Mouse (Mus musculus): ENCODE data around the gene Crygc.

- no peak for TF ChIP-seq ZNF384 (IDR thresholded peaks at IDR 0.05; ENCODE audit: low read depth, low read length)
- no peak for TF ChIP-seq ZC3H11A (IDR thresholded peaks at IDR 0.05; ENCODE audit: borderline replicate concordance, low read depth, low read length)
These were observed 8.7 kb upstream of the Crygc start, which contains the start of gene Crygb for GRCm38 (mm10) chr1:65082188-65082587.
